Mouse (Mus musculus) liver, embryonic 15.5 days (tissue): ENCODE measurements around the gene Hcar2. TPM values are rescaled to one million over a fixed set of nuclear protein-coding genes. Genes with fewer than 3 reads are reported as not detected.

Experiments used
- ATAC-seq: fragments of 200-750 bp; cut with Nextera tagmentation; 2 replicates; pipeline ENCODE4 v1.8.0; 2017; ENCODE audit warnings: moderate number of reproducible peaks, mild to moderate bottlenecking, moderate library complexity; ENCODE audit not compliant: insufficient read depth
- H3K27ac ChIP-seq: fragments of 300-500 bp; sonication (generic); replicated peaks from 2 replicates; pipeline ENCODE4 v1.5.1; 2015; ENCODE audit warnings: mild to moderate bottlenecking, inconsistent platforms
- H3K27me3 ChIP-seq: fragments of 300-500 bp; sonication (generic); 2 replicates; pipeline ENCODE4 v1.6.1; 2015; ENCODE audit warnings: mild to moderate bottlenecking, inconsistent platforms
- H3K36me3 ChIP-seq: fragments of 300-500 bp; sonication (generic); replicated peaks from 2 replicates; pipeline ENCODE4 v1.6.1; 2015; ENCODE audit warnings: moderate library complexity, mild to moderate bottlenecking, inconsistent platforms
- H3K4me1 ChIP-seq: fragments of 300-500 bp; sonication (generic); replicated peaks from 2 replicates; pipeline ENCODE4 v1.6.1; 2015; ENCODE audit warnings: inconsistent platforms
- H3K4me2 ChIP-seq: fragments of 300-500 bp; sonication (generic); 2 replicates; pipeline ENCODE4 v1.6.1; 2015; ENCODE audit warnings: moderate library complexity, mild to moderate bottlenecking, inconsistent platforms
- H3K4me3 ChIP-seq: fragments of 300-500 bp; sonication (generic); replicated peaks from 2 replicates; pipeline ENCODE4 v1.5.1; 2015; ENCODE audit warnings: mild to moderate bottlenecking, inconsistent platforms
- H3K9ac ChIP-seq: fragments of 300-500 bp; sonication (generic); 2 replicates; pipeline ENCODE4 v1.6.1; 2015; ENCODE audit warnings: moderate library complexity, mild to moderate bottlenecking, inconsistent platforms
- H3K9me3 ChIP-seq: fragments of 300-500 bp; sonication (generic); replicated peaks from 2 replicates; pipeline ENCODE4 v1.6.1; 2016; ENCODE audit warnings: inconsistent platforms
- WGBS: fragments of 180-500 bp; shearing (Covaris S2); methylation state at CpG from one replicate; pipeline ENCODE4 v1.1.7; 2015; ENCODE audit warnings: mixed read lengths; ENCODE audit not compliant: insufficient replicate concordance; 5-methylcytosine and 5-hydroxymethylcytosine counted together
- polyA plus RNA-seq: library from polyadenylated mRNA; unstranded; fragments of >200 nt; fragmentation: Nextera tagmentation; extraction: Ambion mirVana; gene quantifications from 2 replicates; pipeline ENCODE4 v1.2.1, GENCODE M21; 2015

Gene Hcar2
- polyA plus RNA-seq, 1 experiment from 2014 or later: 0.32 TPM

GRCm38 (mm10) chr5:123834836-123835235 is 30.5 kb downstream of the Hcar2 start:
- Histone ChIP-seq H3K9ac (no peak overlapping the region), H3K36me3 (no peaks in the 10 kb centered on the region), H3K27me3 (no peaks in the 10 kb centered on the region; the same call in 1 of the 2 replicates), H3K4me1 (0 out of 2 replicates have a peak, but pooled peaks cover 2% of the 10 kb centered on the region), H3K4me3 (no peak overlapping the region), H3K4me2 (no peak overlapping the region), H3K27ac (no peak overlapping the region), H3K9me3 (no peaks in the 10 kb centered on the region)
- WGBS: 65% methylated on average over 3 of the region's 3 CpGs
- no peak for ATAC-seq

DNA sequence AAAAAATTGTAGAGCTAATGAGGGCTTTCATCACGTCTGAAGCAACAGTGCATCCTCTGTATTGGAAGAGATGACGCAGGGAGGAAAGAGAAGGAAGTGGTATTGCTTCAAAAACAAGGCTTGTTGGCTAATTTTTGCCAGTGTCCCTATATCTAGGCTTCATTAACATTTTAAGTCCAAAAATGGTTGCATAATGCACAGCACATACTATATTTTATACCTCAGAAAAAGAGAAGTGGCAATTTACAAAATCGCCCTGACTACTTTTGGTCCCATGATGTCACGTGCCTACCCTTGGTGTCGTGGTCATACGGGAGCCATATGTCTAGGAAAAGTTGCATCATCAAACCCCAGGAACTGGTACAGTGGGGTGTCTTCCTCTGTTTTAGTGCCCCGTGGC is 33.0 kb downstream of the Hcar2 start:
- 51% methylated on average over 7 of the region's 7 CpGs for WGBS
- Histone ChIP-seq H3K36me3 (no peaks in the 10 kb centered on the region), H3K4me3 (no peak overlapping the region), H3K27ac (no peak overlapping the region), H3K27me3 (no peaks in the 10 kb centered on the region), H3K9ac (no peak overlapping the region), H3K4me2 (no peak overlapping the region), H3K4me1 (0 out of 2 replicates have a peak, but pooled peaks cover 2% of the 10 kb centered on the region), H3K9me3 (no peaks in the 10 kb centered on the region)
- ATAC-seq: no peak

DNA sequence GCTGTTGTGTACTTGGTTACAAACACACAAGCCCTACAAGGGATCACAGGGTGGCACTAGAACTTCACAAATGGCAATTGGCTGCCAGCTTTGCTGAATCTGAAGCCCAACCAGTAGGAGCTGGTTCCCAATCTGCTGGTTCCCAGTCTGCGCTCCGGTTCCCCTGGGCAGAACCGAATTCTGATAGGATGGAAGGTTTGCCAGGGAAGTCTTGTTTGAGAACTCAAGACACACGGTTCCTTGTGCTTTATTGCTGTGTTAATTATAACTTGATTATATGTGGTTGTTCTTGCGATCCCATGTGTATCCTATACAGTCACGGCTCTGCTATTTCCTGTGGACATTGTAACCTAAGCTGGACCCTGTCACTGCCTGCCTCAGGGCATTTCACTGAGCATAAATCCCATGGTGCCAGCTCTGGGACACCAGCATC is 37.6 kb downstream of the Hcar2 start:
- ATAC-seq: no peak
- no peaks in the 10 kb centered on the region for H3K9me3 ChIP-seq
- H3K27ac ChIP-seq: no peak overlapping the region
- WGBS: 64% methylated on average over 6 of the region's 6 CpGs
- H3K27me3 ChIP-seq: no peaks in the 10 kb centered on the region
- H3K4me1 ChIP-seq: 0 out of 2 replicates have a peak, but pooled peaks cover 2% of the 10 kb centered on the region
- no peak overlapping the region for H3K4me3 ChIP-seq
- H3K36me3 ChIP-seq: peaks cover 7% of the 10 kb centered on the region; the same call in 1 of the 2 replicates
- no peak overlapping the region for H3K4me2 ChIP-seq
- H3K9ac ChIP-seq: no peak overlapping the region

GRCm38 (mm10) chr5:123822706-123823105 is 42.6 kb downstream of the Hcar2 start:
- Histone ChIP-seq H3K4me3 (no peak overlapping the region), H3K4me1 (no peaks in the 10 kb centered on the region), H3K9ac (no peak overlapping the region), H3K9me3 (no peaks in the 10 kb centered on the region), H3K4me2 (no peak overlapping the region), H3K27ac (no peak overlapping the region), H3K27me3 (no peaks in the 10 kb centered on the region), H3K36me3 (peaks cover 53% of the 10 kb centered on the region)
- ATAC-seq: no peak
- WGBS: 64% methylated on average over 7 of the region's 7 CpGs

DNA sequence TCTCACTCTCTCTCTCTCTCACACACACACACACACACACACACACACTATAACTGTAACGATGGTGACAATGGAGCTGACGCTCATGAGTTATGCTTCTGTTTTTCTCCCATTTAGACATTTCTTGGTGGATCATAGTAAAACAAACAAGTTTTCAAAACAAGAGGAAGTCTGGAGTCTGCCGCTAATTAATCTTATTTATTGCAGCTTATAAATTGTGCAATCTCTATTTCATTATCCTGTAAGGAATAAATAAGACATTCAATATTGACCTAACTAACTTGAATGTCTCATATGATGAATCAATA is 44.1 kb downstream of the Hcar2 start:
- H3K27ac ChIP-seq: no peak overlapping the region
- no peak for ATAC-seq
- WGBS: 81% methylated on average over 3 of the region's 3 CpGs
- H3K27me3 ChIP-seq: no peaks in the 10 kb centered on the region
- peaks cover 68% of the 10 kb centered on the region for H3K36me3 ChIP-seq
- no peaks in the 10 kb centered on the region for H3K4me1 ChIP-seq
- no peak overlapping the region for H3K4me3 ChIP-seq
- no peak overlapping the region for H3K4me2 ChIP-seq
- H3K9ac ChIP-seq: no peak overlapping the region
- H3K9me3 ChIP-seq: no peaks in the 10 kb centered on the region

DNA sequence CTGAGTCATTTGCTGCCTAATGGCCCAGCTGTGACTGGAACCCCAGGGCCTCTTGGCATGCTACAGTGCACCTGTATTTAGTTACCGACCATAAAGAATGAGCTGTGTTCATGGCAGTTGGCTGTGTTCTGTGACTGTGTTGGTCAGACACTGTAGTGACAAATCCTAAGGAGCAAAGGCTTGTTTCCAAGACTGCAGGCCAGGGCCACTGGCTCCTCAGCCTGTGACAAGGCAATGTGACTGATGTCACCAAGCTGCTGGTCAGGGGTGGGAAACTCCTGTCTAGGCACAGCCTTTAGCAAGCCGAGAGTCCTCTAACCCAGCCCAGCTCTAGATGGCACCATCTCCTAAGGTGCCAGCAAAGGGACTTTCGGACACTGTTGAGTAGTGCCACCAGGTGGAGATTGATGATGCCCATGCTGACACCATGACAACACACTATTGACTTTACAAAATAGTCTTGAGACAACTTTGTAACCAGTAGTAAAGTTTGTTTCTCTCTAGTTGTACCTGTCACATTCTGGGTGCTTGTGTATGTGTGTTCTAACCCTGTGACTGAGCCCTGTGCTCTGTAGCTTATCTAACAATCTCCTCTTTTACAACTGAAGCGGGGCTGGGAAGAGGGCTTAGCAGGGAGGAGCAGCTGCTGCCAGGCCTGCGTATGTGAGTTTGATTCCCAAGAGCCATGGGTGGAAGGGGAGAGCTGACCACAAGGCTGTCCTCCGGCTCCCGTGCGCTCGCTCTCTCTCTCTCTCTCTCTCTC is 44.6 kb downstream of the Hcar2 start:
- 83% methylated on average over 9 of the region's 9 CpGs for WGBS
- Histone ChIP-seq H3K36me3 (peaks cover 73% of the 10 kb centered on the region), H3K27ac (no peak overlapping the region), H3K4me1 (no peaks in the 10 kb centered on the region), H3K27me3 (no peaks in the 10 kb centered on the region), H3K4me2 (no peak overlapping the region), H3K9ac (no peak overlapping the region), H3K9me3 (no peaks in the 10 kb centered on the region), H3K4me3 (no peak overlapping the region)
- no peak for ATAC-seq

DNA sequence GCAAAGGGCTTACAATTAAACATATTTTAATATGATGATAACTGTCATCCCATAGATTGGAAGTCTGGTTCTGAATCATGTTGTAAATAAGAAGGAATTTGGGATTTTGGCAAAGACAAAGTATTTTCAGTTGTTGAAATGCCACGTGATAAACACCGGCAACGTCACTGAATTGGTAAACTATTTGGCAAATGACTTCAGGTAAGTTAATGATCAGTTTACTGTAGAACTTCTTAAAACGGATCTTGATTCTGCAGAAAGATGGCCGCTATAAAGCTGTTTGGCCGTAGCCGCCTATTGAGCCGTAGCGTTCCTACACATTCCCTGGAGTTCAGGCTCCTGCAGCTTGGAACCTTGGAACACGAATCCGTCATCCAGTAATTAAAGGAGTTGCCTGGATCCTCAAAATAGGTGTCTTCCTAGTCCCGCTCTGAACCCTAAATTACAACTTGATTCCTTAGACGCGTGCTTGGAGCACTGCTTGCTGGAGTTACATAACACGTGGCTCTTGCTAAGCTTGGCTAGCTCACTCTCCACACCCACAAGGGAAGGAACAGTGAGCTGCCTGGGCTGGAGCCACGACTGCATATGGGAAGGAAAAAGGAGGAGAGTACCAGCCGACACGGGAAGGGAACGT is 46.2 kb downstream of the Hcar2 start:
- ATAC-seq: no peak
- no peak overlapping the region for H3K9ac ChIP-seq
- H3K4me1 ChIP-seq: no peaks in the 10 kb centered on the region
- no peak overlapping the region for H3K4me3 ChIP-seq
- WGBS: 91% methylated on average over 19 of the region's 19 CpGs
- H3K4me2 ChIP-seq: no peak overlapping the region
- H3K27me3 ChIP-seq: no peaks in the 10 kb centered on the region
- H3K36me3 ChIP-seq: peaks cover 90% of the 10 kb centered on the region
- H3K27ac ChIP-seq: no peak overlapping the region
- H3K9me3 ChIP-seq: no peaks in the 10 kb centered on the region

GRCm38 (mm10) chr5:123816891-123817290 is 48.4 kb downstream of the Hcar2 start:
- Histone ChIP-seq H3K9me3 (no peaks in the 10 kb centered on the region), H3K36me3 (peaks cover 95% of the 10 kb centered on the region), H3K27ac (no peak overlapping the region), H3K4me3 (no peak overlapping the region), H3K9ac (no peak overlapping the region), H3K27me3 (no peaks in the 10 kb centered on the region), H3K4me2 (no peak overlapping the region), H3K4me1 (no peaks in the 10 kb centered on the region)
- 78% methylated on average over 7 of the region's 7 CpGs for WGBS
- no peak for ATAC-seq

Other genes starting within 250 kb of the Hcar2 start
- gene Clip1, start 180.9 kb downstream of the Hcar2 start, polyA plus RNA-seq: 10.8 and 11.9 TPM in 2 replicates
- 25.6 and 28.6 TPM in 2 replicates for gene Zcchc8, start 144.4 kb downstream of the Hcar2 start, polyA plus RNA-seq
- gene Rsrc2, start 116.1 kb downstream of the Hcar2 start, polyA plus RNA-seq: 30.1 and 34.2 TPM in 2 replicates
- gene Kntc1, start 115.8 kb downstream of the Hcar2 start, polyA plus RNA-seq: 19.9 and 21.3 TPM in 2 replicates
- 0.10 and 0.13 TPM in 2 replicates for gene Hcar1, start 14.5 kb upstream of the Hcar2 start, polyA plus RNA-seq
- 30.9 and 42.8 TPM in 2 replicates for gene Denr, start 41.7 kb upstream of the Hcar2 start, polyA plus RNA-seq
- 0.76 and 1.2 TPM in 2 replicates for gene Gm43518, start 61.9 kb upstream of the Hcar2 start, polyA plus RNA-seq
- 2.5 and 3.2 TPM in 2 replicates for gene Ccdc62, start 65.2 kb upstream of the Hcar2 start, polyA plus RNA-seq
- gene Hip1r, start 108.1 kb upstream of the Hcar2 start, polyA plus RNA-seq: 11.4 and 12.9 TPM in 2 replicates
- 16.5 and 17.3 TPM in 2 replicates for gene Vps37b, start 166.8 kb upstream of the Hcar2 start, polyA plus RNA-seq
- 6.1 and 7.1 TPM in 2 replicates for gene Abcb9, start 230.3 kb upstream of the Hcar2 start, polyA plus RNA-seq
- 14.2 and 15.2 TPM in 2 replicates for gene Ogfod2, start 246.8 kb upstream of the Hcar2 start, polyA plus RNA-seq